8 mouse cellular contexts compared by ENCODE assay signal in genomic region chr13:107891946-107892345, GRCm38 (mm10).
DNase-seq lines count a peak whose midpoint lies in the region; ATAC-seq and TF ChIP-seq lines count a peak whose summit lies in the region.

No protein-coding gene starts in this region.

- no peaks in the 10 kb centered on the region for H3K36me3 ChIP-seq in kidney, postnatal 0 days (ENCODE audit: insufficient read depth, low read length)
- no peaks in the 10 kb centered on the region for H3K36me3 ChIP-seq in embryonic facial prominence, embryonic 10.5 days (replicated peaks)
- H3K36me3 ChIP-seq in hindbrain, embryonic 16.5 days (ENCODE audit: control insufficient read depth, insufficient read depth, low read length), result no peaks in the 10 kb centered on the region
- H3K36me3 ChIP-seq in midbrain, embryonic 16.5 days (ENCODE audit: control insufficient read depth, insufficient read depth, low read length), result no peaks in the 10 kb centered on the region

- H3K4me1 ChIP-seq in kidney, postnatal 0 days (replicated peaks; ENCODE audit: insufficient read depth, low read length), result no peaks in the 10 kb centered on the region
- H3K4me1 ChIP-seq in embryonic facial prominence, embryonic 10.5 days, result peaks cover 30% of the 10 kb centered on the region
- H3K4me1 ChIP-seq in hindbrain, embryonic 16.5 days (ENCODE audit: control insufficient read depth, insufficient read depth, low read depth, low read length), result peaks cover 11% of the 10 kb centered on the region
- peaks cover 11% of the 10 kb centered on the region for H3K4me1 ChIP-seq in midbrain, embryonic 16.5 days (ENCODE audit: control insufficient read depth, insufficient read depth, low read length)

- peak overlapping the region; percentile 99 for H3K4me3 ChIP-seq in kidney, postnatal 0 days (replicated peaks; ENCODE audit: low read depth, low read length)
- H3K4me3 ChIP-seq in embryonic facial prominence, embryonic 10.5 days, result peak overlapping the region; percentile 97
- H3K4me3 ChIP-seq in hindbrain, embryonic 16.5 days (ENCODE audit: low read length), result peak overlapping the region; percentile 93
- H3K4me3 ChIP-seq in midbrain, embryonic 16.5 days (ENCODE audit: low read depth, low read length), result peak overlapping the region; percentile 99

- peak overlapping the region; percentile 85 for H3K4me2 ChIP-seq in kidney, postnatal 0 days (ENCODE audit: low read length)
- peak overlapping the region; percentile 62 for H3K4me2 ChIP-seq in hindbrain, embryonic 16.5 days (ENCODE audit: low read length)
- peak overlapping the region; percentile 81 for H3K4me2 ChIP-seq in midbrain, embryonic 16.5 days (ENCODE audit: low read length)

- no peaks in the 10 kb centered on the region for H3K9me3 ChIP-seq in kidney, postnatal 0 days (replicated peaks; ENCODE audit: low read length)
- H3K9me3 ChIP-seq in embryonic facial prominence, embryonic 10.5 days, result no peaks in the 10 kb centered on the region
- no peaks in the 10 kb centered on the region for H3K9me3 ChIP-seq in hindbrain, embryonic 16.5 days (ENCODE audit: control insufficient read depth, low read length)
- no peaks in the 10 kb centered on the region for H3K9me3 ChIP-seq in midbrain, embryonic 16.5 days (replicated peaks; ENCODE audit: control insufficient read depth, low read length, poor library complexity, severe bottlenecking)

- no peak for ATAC-seq in kidney, postnatal 0 days (replicated peaks; ENCODE audit: low FRiP score, low read depth)
- no peak for ATAC-seq in hindbrain, embryonic 16.5 days
- ATAC-seq in midbrain, embryonic 16.5 days, result no peak

- peak overlapping the region; percentile 99 for H3K27ac ChIP-seq in kidney, postnatal 0 days
- no peak overlapping the region for H3K27ac ChIP-seq in embryonic facial prominence, embryonic 10.5 days (replicated peaks)
- H3K27ac ChIP-seq in hindbrain, embryonic 16.5 days (ENCODE audit: low read depth, low read length), result peak overlapping the region; percentile 94; the same call in 1 of the 2 replicates
- H3K27ac ChIP-seq in midbrain, embryonic 16.5 days (ENCODE audit: low read length), result peak overlapping the region; percentile 96; the same call in 1 of the 2 replicates

- TF ChIP-seq CTCF in kidney, postnatal 0 days (IDR thresholded peaks at IDR 0.05; ENCODE audit: low read depth), result no peak

- WGBS in kidney, postnatal 0 days, result 3% methylated on average over 11 of the region's 11 CpGs
- 12% methylated on average over 11 of the region's 11 CpGs for WGBS in embryonic facial prominence, embryonic 10.5 days
- 8% methylated on average over 11 of the region's 11 CpGs for WGBS in hindbrain, embryonic 16.5 days
- WGBS in midbrain, embryonic 16.5 days, result 8% methylated on average over 11 of the region's 11 CpGs

- no peak for DNase-seq in kidney, postnatal 0 days (ENCODE audit: low spot score)
- DNase-seq in kidney, adult 9 months, result no peak
- DNase-seq in embryonic facial prominence, embryonic 10.5 days (ENCODE audit: low spot score), result no peak
- DNase-seq in adrenal gland, postnatal 4 days (ENCODE audit: low spot score in 2 of 2), result no peak
- DNase-seq in spleen, adult 18-20 months, result no peak
- DNase-seq in cerebellum, adult 9-11 months, result no peak

- no peak overlapping the region; the same call in 1 of the 2 replicates for H3K9ac ChIP-seq in kidney, postnatal 0 days (ENCODE audit: low read depth, low read length)
- no peak overlapping the region for H3K9ac ChIP-seq in hindbrain, embryonic 16.5 days (ENCODE audit: low read depth, low read length)
- H3K9ac ChIP-seq in midbrain, embryonic 16.5 days (ENCODE audit: low read depth, low read length), result peak overlapping the region; percentile 86; the same call in 1 of the 2 replicates

- H3K27me3 ChIP-seq in kidney, postnatal 0 days (ENCODE audit: insufficient read depth, low read length), result no peaks in the 10 kb centered on the region
- peaks cover 23% of the 10 kb centered on the region for H3K27me3 ChIP-seq in embryonic facial prominence, embryonic 10.5 days (replicated peaks; ENCODE audit: low read depth, poor library complexity, severe bottlenecking)
- H3K27me3 ChIP-seq in hindbrain, embryonic 16.5 days (replicated peaks; ENCODE audit: control insufficient read depth, insufficient read depth, low read length), result no peaks in the 10 kb centered on the region
- H3K27me3 ChIP-seq in midbrain, embryonic 16.5 days (ENCODE audit: control insufficient read depth, insufficient read depth, low read depth, low read length), result no peaks in the 10 kb centered on the region
